Mouse (Mus musculus): ENCODE data around the gene Jmjd8. TPM values are rescaled to one million over a fixed set of nuclear protein-coding genes. Genes with fewer than 3 reads are reported as not detected.

Gene Jmjd8
- polyA plus RNA-seq, 1 experiment from 2014 or later, result 30.9 TPM

DNA sequence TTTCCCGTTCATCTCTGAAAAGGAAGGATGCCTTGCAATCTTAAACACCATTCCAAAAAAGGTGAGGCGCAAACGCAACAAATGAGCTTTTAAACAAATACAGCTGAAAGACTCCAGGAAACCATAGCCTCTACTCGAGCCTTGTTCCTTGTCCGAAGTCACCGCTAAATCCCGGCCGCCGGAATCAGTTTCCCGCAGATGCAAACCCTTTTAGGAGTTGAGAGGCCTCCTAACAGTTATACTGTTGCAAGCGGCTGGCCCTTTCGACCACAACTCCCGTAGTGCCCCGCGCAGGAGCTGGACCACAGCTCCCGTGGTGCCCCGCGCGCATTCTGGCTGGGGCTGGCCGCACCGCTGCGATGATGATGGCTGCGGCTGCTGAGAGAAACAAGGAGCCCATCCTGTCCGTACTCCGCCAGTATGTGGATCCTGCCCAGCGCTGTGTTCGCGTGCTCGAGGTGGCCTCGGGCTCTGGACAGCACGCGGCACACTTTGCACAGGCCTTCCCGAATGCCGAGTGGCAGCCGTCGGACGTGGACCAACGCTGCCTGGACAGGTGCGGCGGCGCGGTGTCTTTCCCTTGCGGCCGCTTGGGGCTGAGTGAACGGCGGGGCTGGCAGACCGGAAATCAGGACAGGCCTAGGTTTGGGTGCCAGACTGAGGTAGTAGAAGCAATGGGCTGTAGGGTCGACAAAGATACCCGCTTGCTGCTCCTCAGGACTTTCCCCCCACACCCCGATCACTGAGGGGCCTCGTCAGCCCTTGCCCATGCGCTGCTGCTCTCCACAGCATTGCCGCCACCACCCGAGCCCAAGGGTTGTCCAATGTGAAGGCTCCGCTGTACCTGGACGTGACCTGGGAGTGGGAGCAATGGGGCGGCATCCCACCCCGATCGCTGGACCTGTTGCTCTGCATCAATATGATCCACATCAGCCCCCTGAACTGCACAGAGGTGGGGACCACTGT, 46.8 kb downstream of the Jmjd8 start:
- WGBS, result 2% methylated on average over 59 of the region's 59 CpGs
- ATAC-seq (replicated peaks; ENCODE audit: insufficient number of reproducible peaks, insufficient read depth, low FRiP score, low read depth), result peak; percentile 89

DNA sequence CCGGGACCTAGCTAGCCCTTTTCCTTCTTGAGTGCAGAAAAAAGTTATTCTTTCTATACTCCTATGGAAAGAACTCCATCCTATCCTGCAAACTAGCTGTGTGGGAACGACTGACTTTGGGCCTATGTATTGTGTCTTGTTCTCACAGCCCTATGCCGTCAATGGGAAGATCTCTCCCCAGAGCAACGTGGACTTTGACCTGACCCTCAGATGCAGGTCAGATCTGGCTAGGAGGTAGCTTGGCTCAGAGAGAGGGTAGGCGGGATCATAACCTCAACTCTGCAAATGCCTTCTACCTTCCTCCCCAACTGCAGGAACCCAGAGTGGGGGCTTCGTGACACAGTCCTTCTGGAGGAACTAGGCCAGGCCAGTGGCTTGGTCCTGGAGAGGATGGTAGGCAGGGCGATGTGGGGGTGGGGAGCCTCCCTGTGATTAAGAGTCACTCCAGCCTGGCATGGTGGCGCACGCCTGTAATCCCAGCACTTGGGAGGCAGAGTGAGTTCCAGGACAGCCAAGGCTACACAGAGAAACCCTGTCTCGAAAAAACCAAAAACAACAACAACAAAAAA, 47.8 kb downstream of the Jmjd8 start:
- no peaks in the 10 kb centered on the region for H3K36me3 ChIP-seq
- WGBS, result 76% methylated on average over 10 of the region's 10 CpGs
- ATAC-seq (replicated peaks; ENCODE audit: insufficient number of reproducible peaks, insufficient read depth, low FRiP score, low read depth), result no peak
- H3K4me2 ChIP-seq, result peak overlapping the region; percentile 92
- H3K27ac ChIP-seq, result no peak overlapping the region
- peak overlapping the region; percentile 81; the same call in 1 of the 2 replicates for H3K9ac ChIP-seq
- H3K4me1 ChIP-seq (replicated peaks), result peaks cover 26% of the 10 kb centered on the region
- H3K27me3 ChIP-seq, result no peaks in the 10 kb centered on the region
- H3K4me3 ChIP-seq, result peak overlapping the region; percentile 94
- no peaks in the 10 kb centered on the region for H3K9me3 ChIP-seq (replicated peaks)

More for the DNA sequence above, 46.8 kb downstream of the Jmjd8 start:
- Histone ChIP-seq H3K9me3 (replicated peaks) (no peaks in the 10 kb centered on the region), H3K4me1 (replicated peaks) (peaks cover 26% of the 10 kb centered on the region), H3K4me3 (peak overlapping the region; percentile 94), H3K36me3 (no peaks in the 10 kb centered on the region), H3K4me2 (peak overlapping the region; percentile 92), H3K9ac (peak overlapping the region; percentile 81), H3K27ac (peak overlapping the region; percentile 96), H3K27me3 (no peaks in the 10 kb centered on the region)

DNA sequence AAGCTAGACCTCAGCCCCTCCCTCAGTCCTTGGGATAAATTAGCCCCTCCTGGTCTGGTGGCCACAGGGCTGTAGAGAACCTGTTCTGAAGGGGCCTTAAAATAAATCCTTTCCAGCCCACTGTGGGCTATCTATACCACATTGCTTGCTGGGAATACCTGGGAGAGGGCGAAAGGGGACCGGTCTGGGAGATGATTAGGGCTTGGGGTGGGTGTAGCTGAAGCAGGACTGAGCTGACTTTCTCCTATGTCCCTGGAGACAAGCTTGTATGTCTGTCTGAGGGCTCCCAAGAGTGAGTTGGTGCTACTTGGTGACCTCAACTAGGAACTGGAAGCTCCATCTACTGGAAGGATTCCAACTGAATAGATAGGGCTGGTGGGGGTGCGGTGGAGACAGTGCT, 48.4 kb downstream of the Jmjd8 start:
- WGBS, result 79% methylated on average over 3 of the region's 3 CpGs
- H3K4me2 ChIP-seq, result no peak overlapping the region
- H3K27ac ChIP-seq, result no peak overlapping the region
- H3K36me3 ChIP-seq, result no peaks in the 10 kb centered on the region
- 0 out of 2 replicates have a peak overlapping the region, but pooled peaks have one; percentile 94 for H3K4me3 ChIP-seq
- no peak for ATAC-seq (replicated peaks; ENCODE audit: insufficient number of reproducible peaks, insufficient read depth, low FRiP score, low read depth)
- H3K4me1 ChIP-seq (replicated peaks), result peaks cover 26% of the 10 kb centered on the region
- no peaks in the 10 kb centered on the region for H3K9me3 ChIP-seq (replicated peaks)
- no peak overlapping the region for H3K9ac ChIP-seq
- H3K27me3 ChIP-seq, result no peaks in the 10 kb centered on the region

DNA sequence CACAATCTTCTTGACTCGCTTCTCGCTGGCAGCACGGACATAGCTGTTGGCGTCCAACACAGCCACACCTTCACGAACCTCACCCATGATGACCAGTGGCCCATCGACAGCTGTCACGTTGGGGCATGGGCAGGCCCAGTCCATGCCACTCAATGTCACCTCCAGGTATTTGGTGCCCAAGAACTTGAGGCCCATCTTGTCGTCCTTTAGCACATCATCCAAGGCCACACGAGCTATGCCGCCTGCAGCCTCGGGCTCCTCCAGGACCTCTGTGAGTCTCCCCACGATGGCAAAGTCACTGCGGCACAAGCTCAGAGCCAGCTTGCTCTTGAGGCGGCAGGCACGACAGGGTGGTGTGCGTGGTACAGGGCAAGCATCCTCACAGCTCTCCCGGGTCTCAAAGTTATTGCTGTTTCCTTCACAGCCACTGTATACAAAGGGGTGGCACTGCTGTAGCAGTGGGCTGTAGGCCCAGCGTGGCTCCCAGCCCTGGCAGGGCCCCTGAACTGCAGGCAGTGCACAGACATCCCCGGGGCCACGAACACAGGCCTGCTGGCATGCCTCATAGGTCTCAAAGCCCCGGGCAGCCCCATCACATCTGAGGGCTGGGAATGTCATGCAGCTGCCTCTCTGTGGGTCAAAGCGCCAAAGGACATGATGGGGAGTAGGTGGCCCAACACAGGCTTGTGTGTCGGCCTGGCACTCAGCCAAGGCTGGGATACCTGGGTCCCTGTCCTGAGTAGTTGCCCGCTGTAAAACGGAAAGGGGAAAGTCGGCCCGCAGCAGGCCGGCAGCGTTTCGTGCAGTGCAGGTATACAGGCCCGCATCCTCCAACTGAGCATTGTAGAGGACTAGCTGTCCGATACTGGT, 49.3 kb downstream of the Jmjd8 start:
- H3K9ac ChIP-seq, result no peak overlapping the region
- no peaks in the 10 kb centered on the region for H3K9me3 ChIP-seq (replicated peaks)
- H3K27me3 ChIP-seq, result no peaks in the 10 kb centered on the region
- H3K27ac ChIP-seq, result no peak overlapping the region
- no peak for ATAC-seq (replicated peaks; ENCODE audit: insufficient number of reproducible peaks, insufficient read depth, low FRiP score, low read depth)
- 90% methylated on average over 32 of the region's 32 CpGs for WGBS
- no peak overlapping the region for H3K4me3 ChIP-seq
- peaks cover 26% of the 10 kb centered on the region for H3K4me1 ChIP-seq (replicated peaks)
- peaks cover 9% of the 10 kb centered on the region; the same call in 1 of the 2 replicates for H3K36me3 ChIP-seq
- no peak overlapping the region for H3K4me2 ChIP-seq

DNA sequence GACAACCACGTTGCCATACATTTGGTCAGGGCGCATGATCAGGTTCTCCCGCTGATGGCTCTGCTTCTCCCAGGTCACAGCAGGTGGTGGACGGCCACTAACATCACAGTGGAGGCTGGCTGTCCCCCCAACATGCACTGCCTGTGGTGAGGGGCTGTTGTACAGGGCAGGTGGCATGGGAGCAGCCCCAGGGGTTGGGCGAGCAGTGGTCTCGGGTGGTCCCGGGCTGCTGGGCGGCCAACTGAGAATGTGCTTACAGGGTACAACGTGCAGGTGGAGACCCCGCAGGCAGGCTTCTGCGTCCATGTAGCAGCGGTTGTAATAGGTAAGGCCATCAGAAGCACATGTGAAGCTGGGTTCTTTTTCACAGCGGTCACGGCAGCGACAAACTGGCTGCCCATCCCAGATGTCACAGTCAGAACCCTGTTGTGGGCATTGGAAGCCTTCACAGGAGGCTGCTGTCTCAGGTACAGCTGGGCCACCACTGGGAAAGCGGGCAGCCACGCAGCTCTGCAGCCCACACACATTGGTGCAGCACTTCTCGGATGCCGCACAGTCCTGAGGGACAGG, 50.0 kb downstream of the Jmjd8 start:
- peaks cover 15% of the 10 kb centered on the region for H3K36me3 ChIP-seq
- H3K27me3 ChIP-seq, result no peaks in the 10 kb centered on the region
- no peak overlapping the region for H3K4me2 ChIP-seq
- 92% methylated on average over 19 of the region's 19 CpGs for WGBS
- H3K4me3 ChIP-seq, result no peak overlapping the region
- peaks cover 26% of the 10 kb centered on the region for H3K4me1 ChIP-seq (replicated peaks)
- no peak overlapping the region for H3K27ac ChIP-seq
- ATAC-seq (replicated peaks; ENCODE audit: insufficient number of reproducible peaks, insufficient read depth, low FRiP score, low read depth), result no peak
- H3K9me3 ChIP-seq (replicated peaks), result no peaks in the 10 kb centered on the region
- H3K9ac ChIP-seq, result no peak overlapping the region

DNA sequence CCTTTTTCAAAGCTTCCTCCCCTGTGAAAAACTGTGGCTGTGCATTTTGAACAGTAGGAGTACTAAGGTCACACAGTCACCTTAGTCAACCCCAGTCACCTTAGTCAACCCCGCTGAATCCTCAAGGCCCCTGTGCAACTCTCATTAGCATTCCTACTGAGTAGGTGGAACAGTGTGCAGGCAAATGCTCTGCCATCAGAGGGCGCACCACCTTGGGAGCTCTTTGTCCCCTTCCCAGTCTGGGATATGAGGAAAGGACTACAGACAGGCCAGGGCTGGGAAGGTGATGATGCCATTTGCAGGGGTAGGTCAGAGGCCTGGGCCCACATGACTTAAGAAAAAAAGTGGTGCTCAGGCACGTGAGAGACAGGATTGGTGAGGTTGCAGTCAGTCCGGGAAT, 50.6 kb downstream of the Jmjd8 start:
- Histone ChIP-seq H3K27me3 (no peaks in the 10 kb centered on the region), H3K9me3 (replicated peaks) (no peaks in the 10 kb centered on the region), H3K36me3 (peaks cover 20% of the 10 kb centered on the region), H3K4me1 (replicated peaks) (peaks cover 20% of the 10 kb centered on the region), H3K4me3 (no peak overlapping the region), H3K9ac (no peak overlapping the region), H3K4me2 (no peak overlapping the region), H3K27ac (no peak overlapping the region)
- ATAC-seq (replicated peaks; ENCODE audit: insufficient number of reproducible peaks, insufficient read depth, low FRiP score, low read depth), result no peak
- 65% methylated on average over 4 of the region's 4 CpGs for WGBS

DNA sequence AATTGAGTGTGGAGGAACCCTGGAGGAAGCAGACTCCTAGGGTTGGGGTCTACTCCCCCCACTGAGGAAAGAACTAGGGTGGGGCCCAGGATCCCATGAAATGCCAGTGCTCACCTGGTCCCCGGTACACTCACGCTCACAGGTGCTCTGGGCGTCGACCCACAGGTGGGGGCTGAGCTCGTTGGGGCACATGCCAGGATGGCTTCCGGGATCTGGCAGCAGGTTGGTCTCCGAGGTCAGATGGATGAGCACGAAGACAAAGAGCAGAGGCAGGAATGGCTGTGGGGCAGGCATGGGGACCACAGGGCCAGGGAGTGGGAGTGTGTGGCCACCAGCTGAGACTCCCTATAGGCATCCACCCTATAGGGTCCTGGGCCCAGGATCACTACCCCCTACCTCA, 51.1 kb downstream of the Jmjd8 start:
- WGBS, result 84% methylated on average over 8 of the region's 8 CpGs
- no peaks in the 10 kb centered on the region for H3K27me3 ChIP-seq
- H3K4me3 ChIP-seq, result no peak overlapping the region
- no peak overlapping the region for H3K27ac ChIP-seq
- H3K9ac ChIP-seq, result no peak overlapping the region
- H3K36me3 ChIP-seq, result peaks cover 25% of the 10 kb centered on the region
- no peak for ATAC-seq (replicated peaks; ENCODE audit: insufficient number of reproducible peaks, insufficient read depth, low FRiP score, low read depth)
- no peaks in the 10 kb centered on the region for H3K9me3 ChIP-seq (replicated peaks)
- peaks cover 15% of the 10 kb centered on the region for H3K4me1 ChIP-seq (replicated peaks)
- no peak overlapping the region for H3K4me2 ChIP-seq

DNA sequence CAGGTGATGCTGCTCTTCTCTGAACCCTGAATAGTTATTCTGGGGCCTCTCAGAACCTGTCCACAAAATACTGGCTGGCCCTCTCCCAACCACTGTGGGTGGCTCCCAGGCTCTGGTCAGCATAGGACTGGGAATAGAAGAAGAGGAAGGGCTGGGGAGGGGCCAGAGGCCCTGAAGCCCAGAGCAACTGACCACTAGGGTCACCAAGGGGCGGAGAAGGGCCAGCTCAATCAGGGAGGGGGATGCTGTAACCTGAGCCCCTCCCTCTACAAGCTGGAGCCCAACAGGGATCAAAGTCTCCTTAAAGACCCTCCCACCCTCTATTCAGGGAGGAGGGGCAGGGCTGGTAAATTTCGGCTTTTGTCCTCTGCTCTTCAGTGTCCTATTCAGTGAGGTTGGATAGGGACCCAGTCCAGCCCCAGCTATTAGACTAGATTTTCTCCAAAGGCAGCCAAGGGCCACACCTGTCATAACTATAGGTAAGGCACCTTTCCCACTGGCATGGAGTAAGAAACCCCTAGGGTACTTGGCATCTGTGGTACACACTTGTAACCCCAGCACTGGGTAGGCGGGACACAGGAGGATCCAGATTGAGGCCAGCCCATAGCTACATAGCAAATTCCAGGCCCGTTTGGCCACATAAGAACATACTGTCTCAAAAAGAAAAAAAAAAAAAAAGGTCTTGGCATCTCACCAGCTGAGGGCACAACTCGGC, 51.7 kb downstream of the Jmjd8 start, which contains the start of gene Wfikkn1:
Gene Wfikkn1, minus strand, starts transcription at position 663 of the 715 bp plus-strand sequence.
- peaks cover 27% of the 10 kb centered on the region for H3K36me3 ChIP-seq
- H3K27ac ChIP-seq, result no peak within 1 kb of the TSS
- H3K4me2 ChIP-seq, result no peak within 1 kb of the TSS
- ATAC-seq (replicated peaks; ENCODE audit: insufficient number of reproducible peaks, insufficient read depth, low FRiP score, low read depth), result no peak
- H3K4me3 ChIP-seq, result no peak within 1 kb of the TSS
- H3K9ac ChIP-seq, result no peak within 1 kb of the TSS
- 53% methylated on average over 5 of the region's 5 CpGs for WGBS
- peaks cover 15% of the 10 kb centered on the region for H3K4me1 ChIP-seq (replicated peaks)
- H3K27me3 ChIP-seq, result no peaks in the 10 kb centered on the region
- no peaks in the 10 kb centered on the region for H3K9me3 ChIP-seq (replicated peaks)

DNA sequence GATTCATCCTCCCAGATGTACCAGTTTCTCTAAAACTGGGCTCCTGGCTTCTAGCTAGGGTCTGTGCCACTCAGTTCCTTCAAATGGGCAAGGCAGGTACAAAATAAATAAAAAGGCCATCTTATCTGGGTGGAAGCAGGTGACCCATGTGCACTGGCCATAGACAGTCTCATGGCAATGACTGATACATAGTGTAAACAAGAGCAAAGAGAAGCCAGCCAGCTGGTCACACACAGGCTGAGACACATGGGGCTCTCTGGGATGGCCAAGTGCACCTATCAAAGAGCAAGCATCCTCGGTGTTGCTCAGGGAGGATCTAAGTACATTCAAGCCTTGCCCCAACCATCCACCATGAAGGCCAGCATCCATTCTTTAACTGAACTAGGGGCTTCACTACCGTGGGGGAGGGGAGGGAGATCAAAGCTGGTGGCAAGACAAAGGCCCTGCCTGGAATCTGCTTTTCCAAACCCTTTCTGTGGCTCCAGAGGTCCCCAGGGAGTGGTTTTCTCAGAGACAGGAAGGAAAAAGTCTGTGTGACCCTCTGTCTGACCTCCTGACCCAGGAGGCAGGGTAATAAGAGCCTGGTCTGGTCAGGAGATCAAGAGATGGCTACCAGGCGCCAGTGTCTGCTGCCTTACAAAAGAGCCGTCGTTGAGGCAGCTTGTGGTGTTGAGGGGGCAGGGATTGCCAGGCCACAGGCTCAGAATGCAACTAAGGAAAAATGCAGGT, 52.4 kb downstream of the Jmjd8 start:
- peaks cover 9% of the 10 kb centered on the region for H3K4me1 ChIP-seq (replicated peaks)
- no peaks in the 10 kb centered on the region for H3K27me3 ChIP-seq
- H3K9ac ChIP-seq, result no peak overlapping the region
- H3K36me3 ChIP-seq, result peaks cover 27% of the 10 kb centered on the region
- no peak overlapping the region for H3K4me2 ChIP-seq
- no peak overlapping the region for H3K4me3 ChIP-seq
- 37% methylated on average over 5 of the region's 5 CpGs for WGBS
- H3K9me3 ChIP-seq (replicated peaks), result no peaks in the 10 kb centered on the region
- H3K27ac ChIP-seq, result no peak overlapping the region
- ATAC-seq (replicated peaks; ENCODE audit: insufficient number of reproducible peaks, insufficient read depth, low FRiP score, low read depth), result no peak
